Mouse (Mus musculus): ENCODE results near the gene Cdk8.

DNA sequence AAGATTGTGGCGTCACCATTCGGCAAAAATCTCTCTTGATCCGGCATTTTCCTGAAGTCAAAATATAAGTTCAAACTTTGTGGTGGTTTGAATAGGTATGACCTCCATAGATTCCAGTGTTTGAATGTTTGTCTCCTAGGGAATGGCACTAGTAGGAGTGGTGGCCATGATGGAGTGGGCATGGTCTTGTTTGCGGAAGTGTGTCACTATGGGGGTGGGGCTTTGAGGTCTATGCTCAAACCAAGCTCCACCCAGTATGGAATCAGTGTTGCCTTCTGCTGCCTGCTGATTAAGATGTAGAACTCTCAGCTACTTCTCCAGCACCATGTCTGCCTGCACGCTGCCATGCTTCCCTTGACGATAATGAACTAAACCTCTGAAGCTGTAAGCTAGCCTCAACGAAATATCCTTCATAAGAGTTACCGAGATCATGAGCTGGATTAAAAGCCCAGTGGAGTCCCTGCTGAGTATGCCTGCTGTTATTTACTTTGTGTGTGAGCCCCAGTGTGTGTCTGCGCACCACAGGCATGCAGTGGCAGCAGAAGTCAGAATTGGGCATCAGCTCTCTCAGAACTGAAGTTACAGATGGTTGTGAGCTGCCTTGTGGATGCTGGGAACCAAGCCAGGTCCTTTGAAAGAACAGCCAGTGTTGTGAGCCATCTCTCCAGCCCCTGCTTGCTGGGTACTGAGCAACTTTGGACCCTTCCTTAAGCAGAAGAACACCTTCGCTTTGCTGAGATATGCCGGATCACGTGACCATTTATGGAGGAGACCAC is 114.1 kb downstream of the Cdk8 start:
- no peak for TF ChIP-seq MAFK (IDR thresholded peaks at IDR 0.05; ENCODE audit: insufficient read depth, low read depth, low read length)
- no peak for TF ChIP-seq CHD2 (IDR thresholded peaks at IDR 0.05; ENCODE audit: low read depth, low read length)
